Mouse (Mus musculus): ENCODE measurements around the gene Cldnd2.
"Not testable (repeated sequence)": the region's sequence is repeated elsewhere in the genome, so short reads cannot be mapped to it uniquely, and the experiment has no call there.

The Cldnd2 gene

GRCm38 (mm10) chr7:43440482-43440881 lies at the start of gene Cldnd2:
Cldnd2 (plus strand) TSS chr7:43440782.
- DNase-seq = no peak

- DNase-seq = no peak
Measured at GRCm38 (mm10) chr7:43392349-43393121, 48.0 kb upstream of the Cldnd2 start.

GRCm38 (mm10) chr7:43399501-43399900 lies 41.1 kb upstream of the Cldnd2 start:
- DNase-seq = no peak

GRCm38 (mm10) chr7:43402718-43403117 lies 37.9 kb upstream of the Cldnd2 start:
- DNase-seq = no peak

- no peak for DNase-seq
Measured at GRCm38 (mm10) chr7:43407573-43407972, 33.0 kb upstream of the Cldnd2 start.

- no peak for DNase-seq
Measured at GRCm38 (mm10) chr7:43408131-43408553, 32.4 kb upstream of the Cldnd2 start, which contains the start of gene Siglecg. Siglecg (plus strand) TSS chr7:43408204.

- DNase-seq = no peak
Measured at GRCm38 (mm10) chr7:43409084-43409483, 31.5 kb upstream of the Cldnd2 start.

GRCm38 (mm10) chr7:43411724-43412123 lies 28.9 kb upstream of the Cldnd2 start:
- not testable (repeated sequence) for DNase-seq

- no peak for DNase-seq
Measured at GRCm38 (mm10) chr7:43417298-43417697, 23.3 kb upstream of the Cldnd2 start.

- peak; percentile 62 for DNase-seq
Measured at GRCm38 (mm10) chr7:43422995-43423617, 17.5 kb upstream of the Cldnd2 start.

GRCm38 (mm10) chr7:43423991-43424625 lies 16.5 kb upstream of the Cldnd2 start:
- DNase-seq = no peak

- no peak for DNase-seq
Measured at GRCm38 (mm10) chr7:43427406-43427805, 13.2 kb upstream of the Cldnd2 start, which contains the start of gene Lim2. Lim2 (plus strand) TSS chr7:43427670.

- no peak for DNase-seq
Measured at GRCm38 (mm10) chr7:43429500-43429899, 11.1 kb upstream of the Cldnd2 start.

- DNase-seq = no peak
Measured at GRCm38 (mm10) chr7:43432891-43433290, 7.7 kb upstream of the Cldnd2 start.

GRCm38 (mm10) chr7:43434676-43435075 lies 5.9 kb upstream of the Cldnd2 start:
- DNase-seq = no peak

- DNase-seq = no peak
Measured at GRCm38 (mm10) chr7:43436341-43437255, 4.0 kb upstream of the Cldnd2 start, which contains the start of gene Nkg7. Nkg7 (plus strand) TSS chr7:43437073.

- no peak for DNase-seq
Measured at GRCm38 (mm10) chr7:43438611-43439010, 2.0 kb upstream of the Cldnd2 start.

- no peak for DNase-seq
Measured at GRCm38 (mm10) chr7:43441071-43441470, 489 bp downstream of the Cldnd2 start.

GRCm38 (mm10) chr7:43442684-43443083 lies 2.1 kb downstream of the Cldnd2 start:
- peak; percentile 49 for DNase-seq

- DNase-seq = peak; percentile 65
Measured at GRCm38 (mm10) chr7:43443126-43443916, 2.7 kb downstream of the Cldnd2 start.

- peak; percentile 96 for DNase-seq
Measured at GRCm38 (mm10) chr7:43443917-43444293, 3.3 kb downstream of the Cldnd2 start, which contains the start of the genes Etfb and Gm45233. Etfb (plus strand) TSS chr7:43444083. Gm45233 (plus strand) TSS chr7:43444128.

GRCm38 (mm10) chr7:43447801-43448200 lies 7.2 kb downstream of the Cldnd2 start:
- DNase-seq = no peak
